Mouse (Mus musculus): Measurements from ENCODE around the gene A030005K14Rik.

GRCm38 (mm10) chr1:83105464-83105863 lies 46.3 kb upstream of the A030005K14Rik start:
- TF ChIP-seq CTCF (conservative IDR thresholded peaks at IDR 0.05; ENCODE audit: low read length) (no peak), NANOG (IDR thresholded peaks at IDR 0.05; ENCODE audit: borderline replicate concordance, low read length) (no peak)

Measured in E14TG2a.4 (cell line).